ENCODE assay signal across 8 mouse cellular contexts in the genomic region with DNA sequence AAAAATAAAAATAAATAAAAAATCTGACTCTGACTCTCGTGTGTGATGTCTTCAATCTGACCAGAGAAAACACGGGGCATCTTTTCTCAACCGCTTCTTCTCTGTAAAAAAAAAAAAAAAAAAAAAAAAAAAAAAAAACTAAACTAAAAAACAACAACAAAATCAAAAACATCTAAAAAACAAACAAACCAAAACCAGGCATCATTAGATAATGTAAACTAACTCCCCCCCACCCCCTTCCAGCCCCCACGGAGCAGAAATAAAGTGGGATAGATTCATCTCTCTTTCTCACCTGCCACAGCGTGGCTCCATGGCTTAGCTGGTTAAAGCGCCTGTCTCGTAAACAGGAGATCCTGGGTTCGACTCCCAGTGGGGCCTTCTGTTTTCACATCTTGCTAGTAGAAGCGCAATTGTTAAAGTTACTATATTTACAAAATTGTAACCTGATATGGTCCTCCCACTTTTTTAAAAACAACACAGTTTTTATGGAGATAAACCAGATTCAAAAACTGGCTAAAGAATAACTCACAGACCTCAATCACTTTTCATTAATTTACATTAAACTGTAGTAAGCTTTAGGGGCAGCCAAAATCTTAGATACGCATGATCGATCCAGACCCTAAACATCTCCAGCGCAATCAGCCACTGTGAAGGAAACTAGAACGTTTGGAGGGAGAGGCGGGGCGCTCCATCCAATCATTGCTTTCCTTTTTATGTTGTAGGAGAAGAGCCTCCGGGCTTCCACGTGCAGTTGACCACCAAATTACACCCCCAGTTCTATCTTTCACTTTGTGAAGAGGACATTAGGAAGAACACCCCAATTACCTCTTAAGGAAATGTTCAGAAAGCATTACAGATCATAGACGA. TPM values are rescaled to one million over a fixed set of nuclear protein-coding genes. Genes with fewer than 3 reads are reported as not detected.
DNase-seq lines count a peak whose midpoint lies in the region; ATAC-seq and TF ChIP-seq lines count a peak whose summit lies in the region.

No protein-coding gene starts in this region.

- TF ChIP-seq POLR2A in brain, embryonic 14.5 days (IDR thresholded peaks at IDR 0.05; ENCODE audit: borderline replicate concordance, extremely low read depth, insufficient read depth, insufficient read length, poor library complexity, severe bottlenecking) = no peak

- WGBS in kidney, embryonic 14.5 days = 16% methylated on average over 18 of the region's 18 CpGs
- WGBS in forebrain, embryonic 12.5 days = 11% methylated on average over 18 of the region's 18 CpGs
- 12% methylated on average over 18 of the region's 18 CpGs for WGBS in midbrain, embryonic 10.5 days

- H3K4me3 ChIP-seq in kidney, embryonic 14.5 days (ENCODE audit: low read length) = peak overlapping the region; percentile 35
- H3K4me3 ChIP-seq in forebrain, embryonic 12.5 days (replicated peaks) = peak overlapping the region; percentile 33
- peak overlapping the region; percentile 55 for H3K4me3 ChIP-seq in midbrain, embryonic 10.5 days

- TF ChIP-seq CTCF in brain, embryonic 14.5 days (IDR thresholded peaks at IDR 0.05; ENCODE audit: borderline replicate concordance, extremely low read depth, insufficient read depth, insufficient read length) = no peak

- H3K9me3 ChIP-seq in kidney, embryonic 14.5 days (ENCODE audit: control insufficient read depth, low read length) = no peaks in the 10 kb centered on the region
- no peaks in the 10 kb centered on the region for H3K9me3 ChIP-seq in forebrain, embryonic 12.5 days
- no peaks in the 10 kb centered on the region for H3K9me3 ChIP-seq in midbrain, embryonic 10.5 days (replicated peaks)

- no peak overlapping the region for H3K9ac ChIP-seq in kidney, embryonic 14.5 days (ENCODE audit: low read depth, low read length)
- 0 out of 2 replicates have a peak overlapping the region, but pooled peaks have one; percentile 13 for H3K9ac ChIP-seq in forebrain, embryonic 12.5 days

- H3K27ac ChIP-seq in kidney, embryonic 14.5 days (ENCODE audit: low read depth, low read length) = no peak overlapping the region
- H3K27ac ChIP-seq in forebrain, embryonic 12.5 days = no peak overlapping the region
- no peak overlapping the region for H3K27ac ChIP-seq in midbrain, embryonic 10.5 days (replicated peaks)

- no peaks in the 10 kb centered on the region for H3K4me1 ChIP-seq in kidney, embryonic 14.5 days (ENCODE audit: control insufficient read depth, insufficient read depth, low read length)
- peaks cover 11% of the 10 kb centered on the region for H3K4me1 ChIP-seq in forebrain, embryonic 12.5 days
- H3K4me1 ChIP-seq in midbrain, embryonic 10.5 days = peaks cover 18% of the 10 kb centered on the region

- H3K4me2 ChIP-seq in kidney, embryonic 14.5 days (replicated peaks; ENCODE audit: low read depth, low read length) = peak overlapping the region; percentile 48
- peak overlapping the region; percentile 43 for H3K4me2 ChIP-seq in forebrain, embryonic 12.5 days

- no peak for DNase-seq in kidney, adult 9 months
- DNase-seq in brain, embryonic 14.5 days (ENCODE audit: low read depth) = peak; percentile 66
- peak; percentile 40 to 76 for DNase-seq in layer of hippocampus, adult 8-10 months (ENCODE audit: low spot score in 2 of 2)
- DNase-seq in midbrain, embryonic 10.5 days (ENCODE audit: low spot score) = peak; percentile 66
- no peak for DNase-seq in urinary bladder, postnatal 14 days (ENCODE audit: low spot score)

- no peaks in the 10 kb centered on the region for H3K27me3 ChIP-seq in kidney, embryonic 14.5 days (ENCODE audit: control insufficient read depth, insufficient read depth, low read length)
- H3K27me3 ChIP-seq in forebrain, embryonic 12.5 days = peaks cover 8% of the 10 kb centered on the region
- 0 out of 2 replicates have a peak, but pooled peaks cover under 1% of the 10 kb centered on the region for H3K27me3 ChIP-seq in midbrain, embryonic 10.5 days (ENCODE audit: low read depth, poor library complexity, severe bottlenecking)

- H3K36me3 ChIP-seq in kidney, embryonic 14.5 days (ENCODE audit: control insufficient read depth, insufficient read depth, low read length) = no peaks in the 10 kb centered on the region
- H3K36me3 ChIP-seq in forebrain, embryonic 12.5 days (replicated peaks) = no peaks in the 10 kb centered on the region
- no peaks in the 10 kb centered on the region for H3K36me3 ChIP-seq in midbrain, embryonic 10.5 days

- no peak for ATAC-seq in kidney, embryonic 14.5 days (ENCODE audit: low FRiP score, low TSS enrichment)
- ATAC-seq in forebrain, embryonic 12.5 days (ENCODE audit: low FRiP score) = no peak; the same call in 1 of the 2 replicates
- no peak for ATAC-seq in CD4-positive, CD25-positive, alpha-beta regulatory T cell, adult 4 months

RNA-seq across cellular contexts. Expression of a gene that starts 10.8 kb away (rescaled TPM):
- 3.4 and 3.9 TPM in 2 replicates for polyA plus RNA-seq in kidney, embryonic 14.5 days (2014; fragmentation: Nextera tagmentation; extraction: Ambion mirVana)
- 0.11 TPM in 1 of 2 replicates, not detected in the other for polyA plus RNA-seq in brain, embryonic 14.5 days (2012; rRNA removed)
- not detected in 2 replicates for polyA plus RNA-seq in forebrain, embryonic 12.5 days (2016; fragmentation: Nextera tagmentation; extraction: Ambion mirVana)
- total RNA-seq in layer of hippocampus, adult 8-10 months (2022) = not detected
- polyA plus RNA-seq in midbrain, embryonic 10.5 days (2016; fragmentation: Nextera tagmentation; extraction: Ambion mirVana) = 0.09 TPM in 1 of 2 replicates, not detected in the other
- not detected for polyA plus RNA-seq in CD4-positive, CD25-positive, alpha-beta regulatory T cell, adult 4 months (2017; shearing (Covaris generic))

RNA-seq across cellular contexts. Expression of a gene that starts 24.0 kb away (rescaled TPM):
- not detected in 2 replicates for polyA plus RNA-seq in kidney, embryonic 14.5 days (2014; fragmentation: Nextera tagmentation; extraction: Ambion mirVana)
- polyA plus RNA-seq in brain, embryonic 14.5 days (2012; rRNA removed) = not detected in 2 replicates
- polyA plus RNA-seq in forebrain, embryonic 12.5 days (2016; fragmentation: Nextera tagmentation; extraction: Ambion mirVana) = not detected in 2 replicates
- total RNA-seq in layer of hippocampus, adult 8-10 months (2022) = not detected
- polyA plus RNA-seq in midbrain, embryonic 10.5 days (2016; fragmentation: Nextera tagmentation; extraction: Ambion mirVana) = not detected in 2 replicates
- not detected for polyA plus RNA-seq in CD4-positive, CD25-positive, alpha-beta regulatory T cell, adult 4 months (2017; shearing (Covaris generic))

RNA-seq across cellular contexts. Expression of a gene that starts 30.2 kb away (rescaled TPM):
- not detected in 2 replicates for polyA plus RNA-seq in kidney, embryonic 14.5 days (2014; fragmentation: Nextera tagmentation; extraction: Ambion mirVana)
- polyA plus RNA-seq in brain, embryonic 14.5 days (2012; rRNA removed) = 0.08 TPM in 2 replicates
- not detected in 2 replicates for polyA plus RNA-seq in forebrain, embryonic 12.5 days (2016; fragmentation: Nextera tagmentation; extraction: Ambion mirVana)
- total RNA-seq in layer of hippocampus, adult 8-10 months (2022) = not detected
- polyA plus RNA-seq in midbrain, embryonic 10.5 days (2016; fragmentation: Nextera tagmentation; extraction: Ambion mirVana) = not detected in 2 replicates
- polyA plus RNA-seq in CD4-positive, CD25-positive, alpha-beta regulatory T cell, adult 4 months (2017; shearing (Covaris generic)) = not detected

RNA-seq across cellular contexts. Expression of a gene that starts 39.9 kb away (rescaled TPM):
- polyA plus RNA-seq in kidney, embryonic 14.5 days (2014; fragmentation: Nextera tagmentation; extraction: Ambion mirVana) = 10.9 and 15.5 TPM in 2 replicates
- polyA plus RNA-seq in brain, embryonic 14.5 days (2012; rRNA removed) = 9.5 and 10.2 TPM in 2 replicates
- polyA plus RNA-seq in forebrain, embryonic 12.5 days (2016; fragmentation: Nextera tagmentation; extraction: Ambion mirVana) = 20.1 and 20.2 TPM in 2 replicates
- 10 to 100 TPM in 1 of 4 experiments, 1 to 10 TPM in 3; 8.1 to 10.1 (median 8.5) TPM for total RNA-seq in layer of hippocampus, adult 8-10 months (2022)
- 20.4 and 21.9 TPM in 2 replicates for polyA plus RNA-seq in midbrain, embryonic 10.5 days (2016; fragmentation: Nextera tagmentation; extraction: Ambion mirVana)
- polyA plus RNA-seq in CD4-positive, CD25-positive, alpha-beta regulatory T cell, adult 4 months (2017; shearing (Covaris generic)) = 10 to 100 TPM in 1 of 2 experiments, 1 to 10 TPM in 1; 7.7 to 10.6 TPM

Comparison
In these comparisons a context has a peak if more than half of its experiments do, and no peak if none do; other contexts are left out.
1. DNase-seq: peak in brain, embryonic 14.5 days (single experiment), layer of hippocampus, adult 8-10 months (2 of 2) and midbrain, embryonic 10.5 days (single experiment); none in kidney, adult 9 months (single experiment) and urinary bladder, postnatal 14 days (single experiment).
2. Peak in every context shown above with its lines, with median percentiles within 50 percentile points of each other: H3K4me3 ChIP-seq.